Mouse (Mus musculus) spleen, adult 2 months (tissue): Measurements from ENCODE around the gene Pnma3.

Experiments
- CTCF ChIP-seq: fragments of 200-500 bp; IDR thresholded peaks from 2 replicates; pipeline ENCODE4 v1.5.1; 2011; ENCODE audit warnings: mild to moderate bottlenecking, inconsistent platforms; ENCODE audit not compliant: insufficient read depth, insufficient read length, insufficient replicate concordance; ENCODE audit errors: extremely low read depth
- POLR2A ChIP-seq: fragments of 200-500 bp; IDR thresholded peaks from 2 replicates; pipeline ENCODE4 v1.6.1; 2011; ENCODE audit warnings: low read depth, low read length, inconsistent platforms

DNA sequence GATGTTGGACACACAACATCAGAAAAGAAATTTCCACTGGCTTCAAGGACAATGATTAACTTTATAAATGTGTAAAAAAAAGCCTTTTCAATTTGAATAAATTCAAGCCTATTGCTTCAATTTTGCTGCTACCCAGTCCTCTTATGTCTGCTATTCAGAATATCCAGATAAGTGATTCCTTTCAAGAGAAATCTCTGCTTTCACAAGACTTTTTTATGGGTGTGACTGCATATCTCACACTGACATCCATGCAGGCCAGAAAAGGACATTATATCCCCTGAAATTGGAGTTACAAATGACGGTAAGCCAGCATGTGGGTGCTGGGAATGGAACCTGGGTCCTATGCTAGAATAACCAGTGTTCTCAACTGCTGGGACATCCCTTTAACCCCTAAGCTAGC is 3.1 kb upstream of the Pnma3 start:
- no peak for TF ChIP-seq POLR2A
- TF ChIP-seq CTCF = no peak
